Mouse (Mus musculus) heart, embryonic 12.5 days (tissue): Measurements from ENCODE around the gene Hnrnph2. TPM values are rescaled to one million over a fixed set of nuclear protein-coding genes. Genes with fewer than 3 reads are reported as not detected.
A peak's percentile ranks its signal among the peaks of the same experiment; 100 is the strongest.

ENCODE experiments used
- ATAC-seq: fragments of 200-750 bp; cut with Nextera tagmentation; 2 replicates; pipeline ENCODE4 v1.8.0; 2017; ENCODE audit warnings: moderate TSS enrichment, moderate library complexity; ENCODE audit not compliant: insufficient number of reproducible peaks, low FRiP score
- H3K27ac ChIP-seq: fragments of 300-500 bp; sonication (generic); 2 replicates; pipeline ENCODE4 v1.5.1; 2016; ENCODE audit warnings: mild to moderate bottlenecking, moderate library complexity; ENCODE audit not compliant: poor library complexity, severe bottlenecking
- H3K27me3 ChIP-seq: fragments of 300-500 bp; sonication (generic); replicated peaks from 2 replicates; pipeline ENCODE4 v1.6.1; 2016; ENCODE audit warnings: mild to moderate bottlenecking, moderate library complexity
- H3K36me3 ChIP-seq: fragments of 300-500 bp; sonication (generic); 2 replicates; pipeline ENCODE4 v1.6.1; 2016; ENCODE audit warnings: mild to moderate bottlenecking, moderate library complexity
- H3K4me1 ChIP-seq: fragments of 300-500 bp; sonication (generic); replicated peaks from 2 replicates; pipeline ENCODE4 v1.6.1; 2016; ENCODE audit warnings: mild to moderate bottlenecking
- H3K4me2 ChIP-seq: fragments of 300-500 bp; sonication (generic); 2 replicates; pipeline ENCODE4 v1.6.1; 2016; ENCODE audit warnings: mild to moderate bottlenecking, moderate library complexity
- H3K4me3 ChIP-seq: fragments of 300-500 bp; sonication (generic); 2 replicates; pipeline ENCODE4 v1.5.1; 2016; ENCODE audit warnings: mild to moderate bottlenecking
- H3K9ac ChIP-seq: fragments of 300-500 bp; sonication (generic); 2 replicates; pipeline ENCODE4 v1.6.1; 2016; ENCODE audit warnings: mild to moderate bottlenecking, moderate library complexity
- H3K9me3 ChIP-seq: fragments of 300-500 bp; sonication (generic); replicated peaks from 2 replicates; pipeline ENCODE4 v1.6.1; 2016; ENCODE audit warnings: mild to moderate bottlenecking, moderate library complexity
- WGBS: fragments of 180-500 bp; shearing (Covaris S2); methylation state at CpG from one replicate; pipeline ENCODE4 v1.1.7; 2016; 5-methylcytosine and 5-hydroxymethylcytosine counted together
- polyA plus RNA-seq: library from polyadenylated mRNA; unstranded; fragments of >200 nt; fragmentation: Nextera tagmentation; extraction: Ambion mirVana; gene quantifications from 2 replicates; pipeline ENCODE4 v1.2.1, GENCODE M21; 2016

Hnrnph2 gene
- polyA plus RNA-seq, 1 experiment from 2014 or later: 128 TPM

- peak overlapping the region; percentile 86 for H3K9ac ChIP-seq
- peak overlapping the region; percentile 89; the same call in 1 of the 2 replicates for H3K27ac ChIP-seq
- no peaks in the 10 kb centered on the region for H3K27me3 ChIP-seq
- WGBS: 34% methylated on average over 8 of the region's 8 CpGs
- peak overlapping the region; percentile 74 for H3K4me2 ChIP-seq
- H3K36me3 ChIP-seq: peaks cover 13% of the 10 kb centered on the region
- ATAC-seq: no peak
- H3K9me3 ChIP-seq: no peaks in the 10 kb centered on the region
- H3K4me1 ChIP-seq: no peaks in the 10 kb centered on the region
- peak overlapping the region; percentile 64 for H3K4me3 ChIP-seq
Measured at GRCm38 (mm10) chrX:134586447-134586846, 14.5 kb upstream of the Hnrnph2 start.

GRCm38 (mm10) chrX:134588261-134588660 lies 12.7 kb upstream of the Hnrnph2 start:
- ATAC-seq: no peak
- WGBS: 77% methylated on average over 4 of the region's 4 CpGs
- Histone ChIP-seq H3K27ac (no peak overlapping the region), H3K9ac (no peak overlapping the region), H3K4me1 (no peaks in the 10 kb centered on the region), H3K4me2 (no peak overlapping the region), H3K36me3 (peaks cover 13% of the 10 kb centered on the region), H3K4me3 (no peak overlapping the region), H3K27me3 (no peaks in the 10 kb centered on the region), H3K9me3 (no peaks in the 10 kb centered on the region)

- Histone ChIP-seq H3K27ac (no peak overlapping the region), H3K4me3 (no peak overlapping the region), H3K27me3 (no peaks in the 10 kb centered on the region), H3K4me2 (no peak overlapping the region), H3K9me3 (no peaks in the 10 kb centered on the region), H3K36me3 (peaks cover 13% of the 10 kb centered on the region), H3K9ac (no peak overlapping the region), H3K4me1 (no peaks in the 10 kb centered on the region)
- no peak for ATAC-seq
- 84% methylated on average over 3 of the region's 3 CpGs for WGBS
Measured at GRCm38 (mm10) chrX:134588997-134589396, 12.0 kb upstream of the Hnrnph2 start.

- WGBS: 56% methylated on average over 5 of the region's 5 CpGs
Measured at GRCm38 (mm10) chrX:134589836-134590235, 11.1 kb upstream of the Hnrnph2 start.

DNA sequence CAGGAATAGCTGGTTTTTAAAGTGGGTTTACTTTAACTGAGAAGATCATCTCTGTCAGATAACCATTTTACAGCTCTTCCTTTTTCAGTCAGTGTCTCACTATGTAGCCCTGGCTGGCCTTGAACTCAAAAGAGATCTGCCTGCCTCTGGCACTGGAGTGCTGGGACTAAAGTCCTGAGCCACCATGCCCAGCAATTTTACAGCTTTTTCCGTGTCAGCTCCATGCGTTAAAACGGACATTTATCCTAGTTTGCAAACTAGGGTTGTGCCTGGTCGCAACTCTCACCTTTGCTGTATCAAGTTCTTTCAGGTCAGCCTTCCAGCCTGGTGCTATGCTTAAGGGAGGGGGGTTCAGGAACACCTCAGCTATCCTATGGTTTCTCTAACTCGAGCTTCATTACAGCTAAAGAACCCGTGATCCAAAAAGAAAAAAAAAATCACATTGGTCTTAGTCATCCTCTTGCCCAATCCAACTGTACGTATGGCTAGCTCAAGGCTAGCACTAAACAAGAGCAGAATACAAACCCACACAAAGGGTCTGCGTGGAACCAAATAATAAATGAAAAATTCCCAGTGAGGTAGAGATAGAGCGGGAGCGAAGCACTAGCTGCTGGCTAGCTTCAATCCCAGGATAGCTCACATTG lies 935 bp upstream of the Hnrnph2 start:
- peak overlapping the region; percentile 60 for H3K4me3 ChIP-seq

More at GRCm38 (mm10) chrX:134589836-134590235, 11.1 kb upstream of the Hnrnph2 start:
- no peaks in the 10 kb centered on the region for H3K27me3 ChIP-seq
- H3K9ac ChIP-seq: no peak overlapping the region
- H3K36me3 ChIP-seq: peaks cover 13% of the 10 kb centered on the region
- no peaks in the 10 kb centered on the region for H3K9me3 ChIP-seq
- H3K4me3 ChIP-seq: no peak overlapping the region
- no peaks in the 10 kb centered on the region for H3K4me1 ChIP-seq
- no peak overlapping the region for H3K27ac ChIP-seq
- no peak for ATAC-seq
- no peak overlapping the region for H3K4me2 ChIP-seq

DNA sequence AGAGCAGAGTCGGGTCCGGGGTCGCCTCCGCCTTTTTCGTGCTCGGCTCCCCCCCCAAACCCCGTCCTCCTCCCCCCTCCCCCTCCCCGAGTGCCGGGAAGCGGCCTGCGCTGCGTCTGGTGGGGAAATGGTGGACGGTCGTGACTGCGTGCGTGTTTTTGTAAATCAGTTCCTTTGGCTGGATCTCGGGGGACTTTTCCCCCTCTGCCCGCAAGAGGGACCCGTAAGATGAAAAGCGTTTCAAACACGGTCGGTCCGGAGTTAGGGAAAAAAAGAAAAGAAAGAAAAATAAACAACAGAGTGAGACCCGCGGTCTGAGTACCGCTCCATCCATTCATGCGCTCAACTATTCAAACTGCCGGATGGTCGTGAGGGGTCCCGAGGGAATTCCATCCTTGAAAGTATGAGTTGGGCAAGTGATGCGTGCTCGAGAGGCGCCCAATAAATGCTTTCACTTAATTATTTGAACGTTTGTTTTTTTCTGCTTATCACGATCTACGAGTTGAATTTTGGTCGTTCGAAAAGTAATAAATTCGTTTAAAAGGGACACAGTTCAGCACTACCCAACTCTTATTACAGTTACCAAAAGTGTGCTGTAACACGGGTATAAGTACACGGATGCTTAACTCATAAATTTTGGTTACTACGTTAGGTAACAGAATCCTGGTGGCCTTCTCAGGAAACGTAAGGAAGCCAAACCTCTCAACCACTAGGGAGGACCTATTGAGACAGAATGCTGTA lies 571 bp downstream of the Hnrnph2 start:
- ATAC-seq: peak; percentile 91
- peaks cover 6% of the 10 kb centered on the region; the same call in 1 of the 2 replicates for H3K4me1 ChIP-seq

More for the DNA sequence above, 935 bp upstream of the Hnrnph2 start:
- Histone ChIP-seq H3K27me3 (no peaks in the 10 kb centered on the region), H3K27ac (peak overlapping the region; percentile 71), H3K4me2 (peak overlapping the region; percentile 70), H3K9ac (peak overlapping the region; percentile 58; the same call in 1 of the 2 replicates), H3K9me3 (no peaks in the 10 kb centered on the region), H3K4me1 (peaks cover 6% of the 10 kb centered on the region; the same call in 1 of the 2 replicates), H3K36me3 (no peaks in the 10 kb centered on the region)
- ATAC-seq: no peak
- 28% methylated on average over 10 of the region's 10 CpGs for WGBS

DNA sequence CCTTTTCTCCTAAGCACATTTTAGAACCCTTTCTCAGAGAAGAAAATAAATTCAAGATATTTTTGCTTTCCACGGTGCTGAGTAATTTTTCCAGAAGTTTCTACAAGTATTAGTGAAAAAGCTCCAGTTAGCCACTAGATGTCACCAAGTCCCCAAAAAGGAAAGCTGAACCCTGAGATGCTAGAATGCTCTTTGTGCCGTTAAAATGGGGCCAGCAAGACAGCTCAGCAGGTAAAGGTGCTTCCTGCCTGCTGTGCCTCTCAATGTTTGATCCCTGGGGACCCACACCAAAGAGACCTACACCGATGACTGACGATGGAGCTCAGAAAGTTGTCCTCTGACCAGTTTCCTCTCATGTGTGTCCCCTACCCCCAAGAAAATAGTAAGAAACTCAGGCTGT lies 8.5 kb downstream of the Hnrnph2 start:
- 30% methylated on average over 4 of the region's 4 CpGs for WGBS
- Histone ChIP-seq H3K4me3 (no peak overlapping the region), H3K4me2 (no peak overlapping the region), H3K9ac (no peak overlapping the region), H3K27ac (no peak overlapping the region), H3K36me3 (peaks cover 5% of the 10 kb centered on the region; the same call in 1 of the 2 replicates), H3K9me3 (no peaks in the 10 kb centered on the region), H3K27me3 (no peaks in the 10 kb centered on the region), H3K4me1 (no peaks in the 10 kb centered on the region)
- ATAC-seq: no peak

More for the DNA sequence above, 571 bp downstream of the Hnrnph2 start:
- Histone ChIP-seq H3K4me2 (peak overlapping the region; percentile 64), H3K36me3 (no peaks in the 10 kb centered on the region), H3K9me3 (no peaks in the 10 kb centered on the region), H3K4me3 (peak overlapping the region; percentile 60), H3K9ac (peak overlapping the region; percentile 72), H3K27ac (peak overlapping the region; percentile 87), H3K27me3 (no peaks in the 10 kb centered on the region)
- WGBS: 15% methylated on average over 35 of the region's 43 CpGs

- 68% methylated on average over 4 of the region's 4 CpGs for WGBS
- Histone ChIP-seq H3K9ac (no peak overlapping the region), H3K4me1 (no peaks in the 10 kb centered on the region), H3K27me3 (no peaks in the 10 kb centered on the region), H3K27ac (no peak overlapping the region), H3K9me3 (no peaks in the 10 kb centered on the region), H3K36me3 (peaks cover 5% of the 10 kb centered on the region; the same call in 1 of the 2 replicates), H3K4me3 (no peak overlapping the region), H3K4me2 (no peak overlapping the region)
- no peak for ATAC-seq
Measured at GRCm38 (mm10) chrX:134610984-134611383, 10.0 kb downstream of the Hnrnph2 start.

- Histone ChIP-seq H3K4me1 (no peaks in the 10 kb centered on the region), H3K9me3 (no peaks in the 10 kb centered on the region), H3K27me3 (no peaks in the 10 kb centered on the region), H3K27ac (peak overlapping the region; percentile 89), H3K4me3 (peak overlapping the region; percentile 41), H3K36me3 (peaks cover under 1% of the 10 kb centered on the region; the same call in 1 of the 2 replicates), H3K4me2 (peak overlapping the region; percentile 61), H3K9ac (peak overlapping the region; percentile 17; the same call in 1 of the 2 replicates)
- peak; percentile 90 for ATAC-seq
- WGBS: 23% methylated on average over 14 of the region's 15 CpGs
Measured at GRCm38 (mm10) chrX:134612285-134612959, 11.4 kb downstream of the Hnrnph2 start.

- H3K27ac ChIP-seq: no peak overlapping the region
- ATAC-seq: no peak
- WGBS: 63% methylated on average over 2 of the region's 2 CpGs
- H3K4me3 ChIP-seq: no peak overlapping the region
- H3K27me3 ChIP-seq: no peaks in the 10 kb centered on the region
- H3K36me3 ChIP-seq: no peaks in the 10 kb centered on the region
- H3K9me3 ChIP-seq: no peaks in the 10 kb centered on the region
- no peak overlapping the region for H3K4me2 ChIP-seq
- H3K9ac ChIP-seq: no peak overlapping the region
- H3K4me1 ChIP-seq: no peaks in the 10 kb centered on the region
Measured at GRCm38 (mm10) chrX:134614306-134614705, 13.3 kb downstream of the Hnrnph2 start.

GRCm38 (mm10) chrX:134619695-134620094 lies 18.7 kb downstream of the Hnrnph2 start:
- no peaks in the 10 kb centered on the region for H3K36me3 ChIP-seq
- ATAC-seq: no peak
- H3K4me1 ChIP-seq: no peaks in the 10 kb centered on the region
- no peak overlapping the region for H3K4me3 ChIP-seq
- H3K27ac ChIP-seq: no peak overlapping the region
- H3K4me2 ChIP-seq: no peak overlapping the region
- H3K27me3 ChIP-seq: no peaks in the 10 kb centered on the region
- H3K9me3 ChIP-seq: no peaks in the 10 kb centered on the region
- no peak overlapping the region for H3K9ac ChIP-seq
- WGBS: 60% methylated on average over 9 of the region's 9 CpGs
